Mouse (Mus musculus): ENCODE results near the gene Art1. TPM values are rescaled to one million over a fixed set of nuclear protein-coding genes. Genes with fewer than 3 reads are reported as not detected.

Gene Art1
- not detected for total RNA-seq (2021)
- long read RNA-seq: 0 reads

DNA sequence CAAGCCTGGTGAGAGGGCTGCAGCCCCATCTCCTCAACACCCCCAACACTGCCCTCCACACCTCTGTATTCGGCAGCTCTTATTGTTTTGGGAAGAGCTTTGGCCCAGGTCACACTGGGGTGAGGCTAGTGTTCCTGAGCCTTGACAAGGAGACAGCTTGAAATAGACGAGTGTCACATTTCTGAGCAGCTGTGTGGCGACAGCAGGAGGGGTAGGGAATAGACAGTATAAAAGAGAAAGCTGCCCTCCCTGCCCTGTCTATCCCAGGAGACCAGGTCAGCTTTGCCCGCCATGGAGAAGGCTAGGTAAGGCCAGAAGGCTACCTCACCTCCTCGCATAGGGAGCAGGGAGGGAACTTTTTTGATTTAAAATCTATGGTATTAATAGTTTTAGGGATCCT lies at the start of gene Art1:
Gene Art1 (plus strand): TSS at position 257 of the 400 bp plus-strand sequence.
- DNase-seq (ENCODE audit: low spot score in 2 of 2): no peak

DNA sequence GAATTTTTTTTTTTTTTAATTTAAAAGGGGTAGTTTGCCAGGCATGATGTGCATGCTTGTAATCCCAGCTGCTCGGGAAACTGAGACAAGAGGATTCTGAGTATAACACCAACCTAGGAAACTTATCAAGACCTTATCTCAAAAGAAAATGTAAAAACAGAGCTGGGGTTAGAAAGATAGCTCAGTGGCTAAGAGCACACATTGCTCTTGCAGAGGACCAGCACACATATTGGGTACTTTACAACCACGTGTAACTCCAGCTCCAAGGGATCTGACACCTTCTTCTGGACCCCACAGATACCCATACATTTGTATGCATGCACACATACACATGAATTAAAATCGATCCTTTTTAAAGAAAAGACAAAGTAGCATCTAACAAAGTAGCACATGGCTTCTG lies 40.2 kb upstream of the Art1 start:
- no peak for DNase-seq (ENCODE audit: low spot score in 2 of 2)

DNA sequence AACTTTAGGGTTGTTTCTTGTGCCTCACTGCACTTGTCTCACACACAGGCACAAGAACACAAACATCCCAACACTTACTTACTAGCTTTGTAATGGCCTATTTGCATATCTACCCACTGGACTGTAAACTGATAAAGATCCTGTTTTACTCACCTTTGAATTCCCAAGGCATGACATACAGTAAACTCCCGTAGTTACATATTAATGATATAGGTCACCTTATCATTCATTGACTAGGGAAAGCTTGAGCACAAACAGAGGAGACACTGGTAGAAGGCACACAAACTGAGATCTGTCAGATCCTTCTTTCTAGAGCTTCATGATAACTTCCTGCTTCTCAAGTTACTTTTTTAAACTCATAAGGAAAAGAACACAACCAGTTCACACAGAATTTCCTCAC lies 39.3 kb upstream of the Art1 start:
- DNase-seq (ENCODE audit: low spot score in 2 of 2): no peak

DNA sequence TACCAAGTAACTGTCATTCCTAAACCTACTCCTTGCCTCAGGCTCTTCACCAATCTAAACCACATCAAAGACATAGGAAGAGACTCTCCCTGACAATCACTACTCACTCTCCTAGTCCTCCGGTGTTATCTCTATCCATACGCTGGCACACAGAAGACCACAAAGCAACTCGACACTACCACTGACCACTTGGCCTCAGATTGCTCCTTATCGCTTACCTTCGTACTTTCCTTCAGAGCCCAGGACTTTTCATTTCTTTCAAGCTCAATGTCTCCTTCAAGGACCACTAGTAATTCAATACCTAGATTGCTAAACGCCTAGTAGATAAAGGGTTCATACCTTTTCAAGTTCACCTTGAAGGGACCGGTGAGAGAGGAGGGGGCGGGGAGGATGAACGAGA lies 37.7 kb upstream of the Art1 start:
- DNase-seq (ENCODE audit: low spot score in 2 of 2): no peak

DNA sequence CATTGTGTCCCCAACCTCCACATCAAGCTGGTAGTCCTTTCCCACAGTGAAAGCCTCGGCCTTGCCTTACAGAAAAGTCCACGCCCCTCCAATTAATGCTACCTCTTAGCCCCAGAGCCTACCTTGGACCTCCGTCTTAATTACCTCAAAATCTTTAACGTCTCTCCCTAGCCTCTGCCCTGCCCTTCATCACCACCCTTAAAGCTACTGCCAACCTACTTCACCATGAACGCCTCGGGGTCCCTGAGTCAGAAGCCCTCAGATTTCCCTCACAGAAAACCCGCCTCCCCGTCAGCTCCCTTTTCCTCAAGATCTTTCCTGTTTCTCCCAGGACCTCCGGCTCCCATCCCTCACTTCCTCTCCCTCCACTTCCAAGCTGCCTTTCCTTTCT lies 36.9 kb upstream of the Art1 start:
- DNase-seq (ENCODE audit: low spot score in 2 of 2): peak in 1 of 2 experiments; percentile 25

DNA sequence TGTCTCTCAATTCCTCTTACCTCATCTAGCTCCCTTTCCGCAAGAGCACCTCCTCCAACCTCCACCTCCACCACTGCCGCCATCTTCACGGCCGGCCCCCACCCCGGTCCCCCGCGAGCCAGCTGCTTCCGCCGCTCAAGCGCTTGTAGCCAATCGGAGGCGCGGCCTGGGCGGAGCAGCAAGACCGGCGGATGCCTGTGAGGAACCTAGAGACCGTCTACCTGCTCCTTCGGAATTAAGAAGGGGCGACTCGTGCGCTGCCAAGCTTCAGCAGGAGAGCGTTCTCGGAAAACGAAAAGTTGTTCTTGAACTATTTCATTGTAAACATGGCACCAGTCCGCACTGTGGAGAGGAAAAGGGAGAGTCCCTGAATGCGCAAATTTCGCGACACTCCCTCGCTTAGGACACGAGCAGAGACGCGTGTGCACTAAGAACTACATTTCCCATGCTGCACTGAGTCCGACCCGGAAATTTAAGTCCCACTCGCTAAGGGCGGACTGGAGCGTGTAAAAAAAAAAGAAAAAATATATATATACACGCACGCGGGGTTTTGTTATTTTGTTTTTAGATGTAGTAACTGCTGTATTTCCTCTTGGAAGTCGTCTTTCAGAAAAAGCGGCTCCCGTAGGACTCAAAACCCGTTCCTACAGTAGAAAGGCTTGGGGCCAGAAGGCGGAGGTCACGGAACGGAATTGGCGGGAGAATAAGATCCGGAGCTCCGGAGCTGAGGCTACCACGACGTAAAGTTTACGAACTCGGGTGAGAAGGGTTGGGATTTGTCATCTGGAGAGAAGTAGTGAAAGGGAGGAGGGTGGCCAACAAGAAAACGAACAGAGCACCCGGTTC lies 36.3 kb upstream of the Art1 start, which contains the start of the genes Rnf121, Xndc1 and Xntrpc:
Gene Rnf121 (minus strand): TSS at position 424 of the 846 bp plus-strand sequence.
Gene Xndc1 (plus strand): TSS at position 466 of the 846 bp plus-strand sequence.
Gene Xntrpc (plus strand): TSS at position 668 of the 846 bp plus-strand sequence.
- DNase-seq (ENCODE audit: low spot score in 2 of 2): peak; percentile 92 to 95

DNA sequence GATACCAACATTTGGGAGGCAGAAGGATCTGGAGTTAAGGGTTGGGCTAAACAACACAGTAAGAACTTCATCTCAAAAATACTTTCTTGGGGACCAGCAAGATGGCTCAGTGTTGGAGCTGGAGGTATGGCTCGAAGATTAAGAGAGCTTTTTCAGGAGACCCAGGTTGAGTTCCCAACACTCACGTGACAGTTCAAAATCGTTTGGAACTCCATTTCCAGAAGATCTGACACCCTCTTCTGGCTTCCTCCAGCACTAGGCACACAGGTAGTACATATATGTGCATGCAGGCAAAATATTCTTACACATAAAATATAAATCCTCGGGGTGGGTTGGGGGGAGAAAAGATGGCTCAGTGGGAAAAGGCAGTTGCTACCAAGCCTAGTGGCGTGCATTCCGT lies 35.2 kb upstream of the Art1 start:
- DNase-seq (ENCODE audit: low spot score in 2 of 2): no peak

DNA sequence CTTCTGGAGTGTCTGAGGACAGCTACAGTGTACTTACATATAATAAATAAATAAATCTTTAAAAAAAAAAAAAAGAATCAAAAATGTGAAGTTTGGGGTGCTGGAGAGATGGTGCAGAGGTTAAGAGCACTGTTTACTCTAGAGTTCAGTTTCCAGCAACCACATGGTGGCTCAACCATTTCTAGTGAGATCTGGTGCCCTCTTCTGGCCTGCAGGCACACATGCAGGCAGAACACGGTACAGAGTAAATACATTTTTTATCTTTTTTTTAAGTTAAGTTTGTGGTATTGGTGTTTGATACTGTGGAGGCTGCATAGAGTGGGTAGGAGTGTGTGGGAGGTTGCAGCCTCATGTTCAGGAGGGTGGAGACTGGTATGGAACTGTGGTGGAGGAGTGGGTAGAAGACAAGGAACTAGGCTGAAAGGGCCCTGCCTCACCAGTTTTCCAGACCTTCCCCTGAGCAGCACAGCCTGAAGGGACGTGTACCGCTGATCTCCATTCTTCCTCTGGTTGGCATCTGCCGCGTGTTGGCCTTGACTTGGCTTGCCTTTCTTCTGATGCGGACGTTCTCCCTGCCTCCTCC lies 24.7 kb upstream of the Art1 start:
- peak in 1 of 2 experiments; percentile 19 for DNase-seq (ENCODE audit: low spot score in 2 of 2)

DNA sequence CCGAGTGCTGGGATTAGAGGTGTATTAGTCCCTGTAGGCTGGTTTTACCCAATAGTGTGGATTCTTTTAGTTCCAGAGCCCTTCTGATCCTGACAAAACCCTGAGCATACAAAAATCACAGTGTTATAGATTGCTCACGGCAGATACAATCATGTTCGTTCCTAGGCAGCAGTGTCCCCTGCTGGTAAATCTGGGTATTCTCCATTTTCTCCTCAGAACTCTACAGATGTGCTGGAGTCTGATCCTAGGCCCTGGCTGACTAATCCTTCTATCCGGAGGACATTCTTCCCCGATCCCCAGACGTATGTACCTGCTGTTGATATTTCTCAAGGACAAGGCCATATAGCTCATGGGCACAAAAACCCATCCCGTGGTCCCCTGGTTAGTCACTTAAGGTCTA lies 23.0 kb upstream of the Art1 start:
- peak in 1 of 2 experiments; percentile 49 for DNase-seq (ENCODE audit: low spot score in 2 of 2)

DNA sequence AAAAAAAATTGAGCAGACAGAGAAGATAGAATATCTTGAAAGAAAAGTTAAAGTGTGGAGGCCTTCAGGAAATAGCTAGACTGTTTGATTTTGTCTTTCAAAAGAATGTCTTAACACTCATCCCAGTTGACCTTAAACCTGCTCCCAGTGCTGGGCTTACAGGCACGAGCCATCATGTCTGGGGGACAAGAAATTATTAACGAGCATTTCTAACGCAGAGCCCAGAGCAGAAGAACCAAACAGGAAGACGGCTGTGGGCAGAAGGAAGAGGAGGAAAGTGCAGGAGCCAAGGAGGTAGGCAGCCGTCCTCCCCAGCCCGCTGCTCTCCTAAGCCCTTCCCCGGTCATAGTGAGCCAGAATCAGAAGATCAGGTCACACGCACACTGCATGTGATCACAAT lies 21.2 kb upstream of the Art1 start:
- no peak for DNase-seq (ENCODE audit: low spot score in 2 of 2)

DNA sequence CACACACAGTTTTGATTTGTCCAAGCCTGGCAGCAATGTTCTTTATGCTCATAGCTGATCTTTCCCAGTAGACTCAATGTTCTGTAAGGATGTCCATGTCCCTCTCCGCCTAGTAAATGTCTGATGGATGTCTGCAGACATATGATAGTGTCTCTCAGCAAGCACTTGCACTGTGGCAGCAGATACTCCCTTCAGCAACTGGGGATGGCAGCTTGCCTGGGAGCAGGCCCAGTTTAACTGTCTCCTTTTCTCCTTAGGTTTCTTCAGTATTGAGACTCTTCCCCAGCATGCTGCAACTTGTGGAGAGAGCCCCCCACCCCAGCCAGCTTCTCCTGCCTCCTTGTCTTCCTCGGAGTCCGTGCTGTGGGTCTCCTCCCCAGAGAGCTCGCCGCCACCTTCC lies 19.8 kb upstream of the Art1 start:
- DNase-seq (ENCODE audit: low spot score in 2 of 2): no peak

DNA sequence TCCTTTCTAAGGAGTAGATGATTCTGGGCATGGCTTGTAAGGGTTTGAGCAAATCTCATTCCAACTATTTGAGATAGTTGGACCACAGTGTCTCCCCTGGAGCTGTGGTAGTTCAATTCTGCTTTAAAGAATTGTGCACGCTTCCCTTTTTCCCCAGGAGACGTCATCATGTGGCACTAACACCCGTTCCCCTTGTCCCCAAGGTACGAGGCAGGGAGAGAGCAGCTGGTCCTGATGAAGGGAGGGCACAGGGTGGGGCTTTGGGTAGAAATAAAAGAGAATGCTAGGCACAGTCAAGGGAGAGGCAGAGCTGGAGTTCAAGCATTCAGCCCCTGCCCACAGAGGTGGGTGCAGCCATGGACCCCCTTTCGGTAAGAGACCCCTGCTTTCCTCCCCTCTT lies 18.7 kb upstream of the Art1 start, which contains the start of gene Trpc2:
Gene Trpc2 (plus strand): TSS at position 301 of the 400 bp plus-strand sequence.
- no peak for DNase-seq (ENCODE audit: low spot score in 2 of 2)

DNA sequence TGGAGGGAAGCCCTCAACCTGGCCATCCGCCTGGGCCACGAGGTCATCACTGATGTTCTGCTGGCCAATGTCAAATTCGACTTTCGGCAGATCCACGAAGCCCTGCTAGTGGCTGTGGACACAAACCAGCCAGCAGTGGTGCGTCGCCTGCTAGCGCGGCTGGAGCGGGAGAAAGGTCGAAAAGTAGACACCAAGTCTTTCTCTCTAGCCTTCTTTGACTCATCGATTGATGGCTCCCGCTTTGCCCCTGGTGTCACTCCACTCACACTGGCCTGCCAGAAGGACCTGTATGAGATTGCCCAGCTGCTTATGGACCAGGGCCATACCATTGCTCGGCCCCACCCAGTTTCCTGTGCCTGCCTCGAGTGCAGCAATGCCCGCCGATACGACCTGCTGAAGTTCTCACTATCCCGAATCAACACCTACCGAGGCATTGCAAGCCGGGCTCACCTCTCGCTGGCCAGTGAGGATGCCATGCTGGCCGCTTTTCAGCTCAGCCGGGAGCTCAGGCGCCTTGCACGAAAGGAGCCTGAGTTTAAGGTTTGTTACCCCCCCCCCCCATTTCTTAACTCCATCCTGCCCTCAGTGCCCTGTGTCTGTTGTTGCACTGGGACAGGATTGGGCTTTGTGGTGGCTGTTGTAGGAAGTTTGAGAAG lies 17.4 kb upstream of the Art1 start:
- DNase-seq (ENCODE audit: low spot score in 2 of 2): no peak

DNA sequence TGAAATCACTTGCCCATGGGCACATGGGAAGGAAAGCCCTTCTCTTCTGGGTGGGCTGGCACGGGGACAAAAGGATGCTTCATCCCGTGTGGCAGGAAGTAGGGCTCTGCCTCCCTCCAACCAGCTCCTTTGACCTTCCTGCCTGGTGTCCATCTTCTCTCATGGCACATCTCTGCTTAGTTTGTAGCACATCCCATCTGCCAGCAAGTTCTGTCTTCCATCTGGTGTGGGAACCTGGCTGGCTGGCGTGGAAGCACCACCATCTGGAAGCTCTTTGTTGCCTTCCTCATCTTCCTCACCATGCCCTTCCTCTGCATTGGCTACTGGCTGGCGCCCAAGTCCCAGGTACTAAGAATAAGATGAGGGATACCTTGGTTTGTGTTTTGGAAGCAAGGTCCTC lies 14.2 kb upstream of the Art1 start:
- peak in 1 of 2 experiments; percentile 44 for DNase-seq (ENCODE audit: low spot score in 2 of 2)

DNA sequence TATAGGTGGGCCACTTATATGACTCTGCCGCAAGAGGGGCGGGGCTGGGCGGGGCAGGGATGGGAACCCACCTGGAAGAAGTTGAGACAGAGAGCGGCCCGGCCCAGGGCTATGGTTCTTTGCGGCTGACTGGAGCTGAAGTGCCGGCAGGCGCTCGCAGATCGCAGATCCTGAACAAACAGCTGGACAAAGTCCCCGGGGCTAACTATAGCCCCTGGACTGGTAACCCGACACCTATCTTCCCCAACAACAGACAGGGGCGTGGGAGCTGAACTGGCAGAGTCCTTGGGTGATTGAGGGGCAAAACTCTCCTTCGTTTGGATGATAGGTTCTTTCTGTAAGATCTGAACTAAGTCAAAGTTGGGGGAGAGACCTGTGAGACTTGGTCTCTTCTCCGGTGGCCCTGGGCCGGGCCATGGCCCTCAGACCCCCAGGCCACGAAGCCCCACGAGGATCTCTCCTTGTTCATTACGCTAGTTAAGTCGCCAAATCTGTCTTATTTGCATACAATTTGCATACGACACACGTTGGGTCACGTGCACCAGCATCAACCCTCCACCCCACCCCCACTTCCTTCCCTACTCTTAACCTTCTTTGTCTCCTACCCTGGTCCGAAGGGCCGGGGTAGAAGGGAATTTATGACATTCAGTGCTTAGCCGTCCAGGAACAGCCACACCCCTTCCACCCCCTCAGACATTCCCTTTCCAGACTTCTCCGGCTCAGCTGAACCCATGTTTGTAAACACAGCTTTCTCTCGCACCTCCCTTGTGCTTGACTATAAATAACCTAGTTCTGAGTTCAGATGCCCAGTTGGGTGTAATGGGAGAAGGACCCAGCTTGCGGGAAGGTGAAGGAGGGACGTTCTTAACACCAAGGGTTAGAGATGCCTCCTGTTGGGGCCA lies 1.5 kb upstream of the Art1 start:
- no peak for DNase-seq (ENCODE audit: low spot score in 2 of 2)

DNA sequence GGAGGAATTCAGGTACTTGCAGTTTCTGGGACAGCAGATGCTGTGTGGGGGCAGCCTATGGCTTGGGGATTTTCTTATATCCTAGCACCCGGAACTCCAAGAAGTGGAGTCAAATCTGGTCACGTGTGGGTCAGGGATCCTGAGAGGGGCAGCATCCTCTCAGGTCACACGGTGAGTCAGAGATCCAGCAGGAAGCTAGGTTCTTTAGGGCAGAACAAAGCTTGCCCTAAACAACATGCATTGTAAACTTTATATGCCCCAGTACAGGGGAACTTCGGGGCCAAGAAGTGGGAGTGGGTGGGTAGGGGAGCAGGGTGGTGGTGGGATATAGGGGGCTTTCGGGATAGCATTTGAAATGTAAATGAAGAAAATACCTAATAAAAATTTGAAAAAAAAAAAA lies 675 bp upstream of the Art1 start:
- DNase-seq (ENCODE audit: low spot score in 2 of 2): no peak

DNA sequence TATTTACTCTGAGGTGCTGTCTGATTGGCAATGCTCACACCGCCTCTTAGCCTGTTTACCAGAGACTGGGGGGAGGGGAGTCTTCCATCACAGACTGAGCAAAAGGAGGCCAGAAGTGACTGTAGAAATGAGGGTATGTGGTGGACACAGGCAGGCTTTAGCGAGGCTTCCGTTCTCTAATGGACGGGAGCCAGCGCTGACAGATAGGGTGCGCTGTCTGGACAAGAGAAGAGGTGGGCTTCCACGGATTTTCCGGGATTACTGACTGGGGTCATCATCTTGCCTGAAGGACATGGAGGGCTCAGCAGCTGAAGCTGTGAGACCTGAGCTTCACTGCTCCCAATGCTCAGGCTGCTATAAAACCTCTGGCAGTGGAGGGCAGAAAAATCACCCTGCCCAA lies 698 bp downstream of the Art1 start:
- no peak for DNase-seq (ENCODE audit: low spot score in 2 of 2)

DNA sequence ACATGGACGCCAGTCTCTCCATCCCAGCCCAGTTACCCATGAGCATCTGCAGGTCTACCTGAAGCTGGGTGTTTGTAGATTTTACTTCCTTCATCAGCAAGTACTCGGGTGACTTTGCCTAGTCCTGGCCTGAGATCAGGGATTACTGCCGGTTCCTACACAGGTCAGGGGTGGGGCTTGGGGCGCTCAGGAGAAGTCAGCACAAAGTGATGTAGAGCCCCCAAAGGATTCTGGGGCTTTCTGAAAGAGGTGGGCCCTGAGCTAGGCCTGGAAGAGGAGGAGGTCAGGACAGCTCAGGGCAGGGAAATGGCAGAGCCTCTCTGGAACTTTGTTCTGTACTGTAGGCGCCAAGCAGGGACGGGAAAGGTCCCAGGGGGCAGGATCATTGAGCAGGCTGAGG lies 1.2 kb downstream of the Art1 start:
- DNase-seq (ENCODE audit: low spot score in 2 of 2): no peak

DNA sequence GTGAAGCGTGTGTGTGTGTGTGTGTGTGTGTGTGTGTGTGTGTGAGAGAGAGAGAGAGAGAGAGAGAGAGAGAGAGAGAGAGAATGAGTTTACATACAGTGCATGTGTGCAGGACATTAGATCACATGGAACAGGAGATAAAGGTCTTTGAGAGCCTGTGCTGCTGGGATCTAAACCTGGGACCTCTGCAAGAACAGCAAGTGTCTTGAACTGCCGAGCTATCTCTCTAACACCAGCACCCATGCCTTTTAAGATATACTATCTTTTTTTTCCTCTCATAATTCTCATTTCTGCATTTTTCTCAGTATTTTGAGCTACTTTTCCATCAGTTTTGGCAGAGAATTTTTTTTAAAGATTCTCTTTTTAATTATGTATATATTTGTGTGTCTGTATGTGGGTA lies 2.0 kb downstream of the Art1 start:
- no peak for DNase-seq (ENCODE audit: low spot score in 2 of 2)

DNA sequence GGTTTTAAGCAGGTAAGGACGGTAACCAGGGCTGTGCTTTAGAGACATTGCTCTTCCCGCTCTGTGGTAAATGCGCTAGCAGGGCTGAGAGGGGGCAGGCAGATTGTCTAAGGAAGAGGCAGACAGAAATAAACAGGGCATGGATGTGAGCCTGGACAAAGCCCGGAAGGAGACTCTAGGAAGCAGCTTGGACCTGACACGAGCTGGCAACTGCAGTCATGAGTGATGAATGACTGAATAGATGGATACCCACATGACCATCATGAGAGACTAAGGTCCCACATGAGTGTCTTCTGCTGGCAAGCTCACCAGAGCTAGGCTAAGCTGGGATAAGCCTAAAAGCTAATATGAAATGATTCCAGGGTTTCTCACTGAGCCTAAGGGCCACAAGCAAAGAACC lies 2.6 kb downstream of the Art1 start:
- DNase-seq (ENCODE audit: low spot score in 2 of 2): no peak

DNA sequence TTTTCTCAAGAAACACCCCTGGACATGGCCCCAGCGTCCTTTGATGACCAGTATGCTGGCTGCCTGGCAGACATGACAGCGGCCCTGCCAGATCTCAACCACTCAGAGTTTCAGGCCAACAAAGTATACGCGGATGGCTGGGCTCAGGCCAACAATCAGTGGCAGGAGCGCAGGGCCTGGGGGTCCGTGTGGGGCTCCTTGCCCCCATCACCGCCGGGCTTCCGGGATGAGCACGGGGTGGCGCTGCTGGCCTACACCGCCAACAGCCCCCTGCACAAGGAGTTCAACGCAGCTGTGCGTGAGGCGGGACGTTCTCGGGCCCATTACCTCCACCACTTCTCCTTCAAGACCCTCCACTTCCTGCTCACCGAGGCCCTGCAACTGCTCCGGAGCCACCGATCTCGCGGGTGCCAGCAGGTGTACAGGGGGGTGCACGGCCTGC lies 5.2 kb downstream of the Art1 start:
- DNase-seq (ENCODE audit: low spot score in 2 of 2): no peak
